Mouse (Mus musculus) kidney, embryonic 14.5 days (tissue): ENCODE results near the gene Il1rn. TPM values are rescaled to one million over a fixed set of nuclear protein-coding genes. Genes with fewer than 3 reads are reported as not detected.

Experiments
- ATAC-seq: fragments of 200-750 bp; cut with Nextera tagmentation; 2 replicates; pipeline ENCODE4 v1.8.0; 2017; ENCODE audit warnings: moderate number of reproducible peaks, mild to moderate bottlenecking, moderate TSS enrichment, moderate library complexity; ENCODE audit not compliant: low FRiP score, low TSS enrichment
- H3K27ac ChIP-seq: fragments of 300-500 bp; sonication (generic); 2 replicates; pipeline ENCODE4 v1.5.1; 2014; ENCODE audit warnings: low read depth, mild to moderate bottlenecking, low read length, moderate library complexity, mixed read lengths
- H3K27me3 ChIP-seq: fragments of 300-500 bp; sonication (generic); 2 replicates; pipeline ENCODE4 v1.6.1; 2014; ENCODE audit warnings: mild to moderate bottlenecking, low read length; ENCODE audit not compliant: control insufficient read depth, insufficient read depth
- H3K36me3 ChIP-seq: fragments of 300-500 bp; sonication (generic); 2 replicates; pipeline ENCODE4 v1.6.1; 2014; ENCODE audit warnings: low read length, mixed read lengths; ENCODE audit not compliant: control insufficient read depth, insufficient read depth
- H3K4me1 ChIP-seq: fragments of 300-500 bp; sonication (generic); 2 replicates; pipeline ENCODE4 v1.6.1; 2014; ENCODE audit warnings: low read length, mixed read lengths; ENCODE audit not compliant: control insufficient read depth, insufficient read depth
- H3K4me2 ChIP-seq: fragments of 300-500 bp; sonication (generic); replicated peaks from 2 replicates; pipeline ENCODE4 v1.6.1; 2014; ENCODE audit warnings: low read depth, mild to moderate bottlenecking, low read length
- H3K4me3 ChIP-seq: fragments of 300-500 bp; sonication (generic); 2 replicates; pipeline ENCODE4 v1.5.1; 2014; ENCODE audit warnings: mild to moderate bottlenecking, low read length
- H3K9ac ChIP-seq: fragments of 300-500 bp; sonication (generic); 2 replicates; pipeline ENCODE4 v1.6.1; 2014; ENCODE audit warnings: low read depth, mild to moderate bottlenecking, low read length, moderate library complexity
- H3K9me3 ChIP-seq: fragments of 300-500 bp; sonication (generic); 2 replicates; pipeline ENCODE4 v1.6.1; 2016; ENCODE audit warnings: low read length; ENCODE audit not compliant: control insufficient read depth
- WGBS: fragments of 180-500 bp; shearing (Covaris S2); extraction: QIAGEN DNeasy Blood & Tissue Kit; methylation state at CpG from one replicate; pipeline ENCODE4 v1.1.7; 2014; 5-methylcytosine and 5-hydroxymethylcytosine counted together
- polyA plus RNA-seq: library from polyadenylated mRNA; unstranded; fragments of >200 nt; fragmentation: Nextera tagmentation; extraction: Ambion mirVana; gene quantifications from 2 replicates; pipeline ENCODE4 v1.2.1, GENCODE M21; 2014

Gene Il1rn
- polyA plus RNA-seq, 1 experiment from 2014 or later = 1.5 TPM

DNA sequence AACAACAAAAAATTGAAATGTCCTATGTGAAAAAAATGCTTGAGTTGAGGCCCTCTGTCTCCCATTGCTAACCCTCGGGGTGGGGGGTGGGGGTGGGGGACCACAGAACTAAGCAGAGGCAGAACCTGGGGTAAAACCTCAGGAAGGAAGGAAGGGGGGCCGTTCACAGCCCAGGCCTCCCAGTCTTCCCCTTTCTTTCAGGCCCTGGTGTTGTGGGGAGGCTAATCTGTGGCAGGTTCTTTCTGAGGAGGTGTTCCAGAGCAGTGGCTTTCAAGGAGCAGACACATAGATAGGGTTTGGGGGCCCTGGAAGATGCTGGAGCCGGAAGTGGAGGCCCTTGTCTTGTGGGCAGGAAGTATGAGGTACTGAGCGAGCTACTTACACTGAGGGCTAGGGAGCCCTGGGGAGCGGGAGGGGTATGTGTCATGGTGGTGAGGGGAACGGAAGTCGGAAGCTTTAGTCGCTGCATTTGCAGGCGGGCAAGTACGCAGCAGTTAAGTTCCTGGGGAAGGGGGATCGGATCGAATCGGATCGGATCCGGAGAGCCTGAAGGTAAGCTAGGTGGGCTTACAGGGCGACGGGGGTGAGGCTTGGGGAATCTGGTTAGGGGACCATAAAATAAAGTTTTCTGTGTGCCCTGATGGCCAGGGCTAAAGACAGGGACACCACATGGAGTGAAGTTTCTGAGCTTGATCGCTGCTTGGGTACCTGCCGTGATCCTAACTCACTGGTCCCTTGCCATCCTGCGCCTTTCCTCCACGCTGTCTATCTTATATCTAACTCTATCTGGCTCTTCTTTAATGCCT lies 49.7 kb downstream of the Il1rn start:
- no peak for ATAC-seq
- Histone ChIP-seq H3K36me3 (no peaks in the 10 kb centered on the region), H3K9me3 (no peaks in the 10 kb centered on the region), H3K27ac (no peak overlapping the region), H3K4me2 (no peak overlapping the region), H3K4me3 (no peak overlapping the region), H3K4me1 (no peaks in the 10 kb centered on the region), H3K27me3 (no peaks in the 10 kb centered on the region), H3K9ac (no peak overlapping the region)
- WGBS = 88% methylated on average over 21 of the region's 21 CpGs

DNA sequence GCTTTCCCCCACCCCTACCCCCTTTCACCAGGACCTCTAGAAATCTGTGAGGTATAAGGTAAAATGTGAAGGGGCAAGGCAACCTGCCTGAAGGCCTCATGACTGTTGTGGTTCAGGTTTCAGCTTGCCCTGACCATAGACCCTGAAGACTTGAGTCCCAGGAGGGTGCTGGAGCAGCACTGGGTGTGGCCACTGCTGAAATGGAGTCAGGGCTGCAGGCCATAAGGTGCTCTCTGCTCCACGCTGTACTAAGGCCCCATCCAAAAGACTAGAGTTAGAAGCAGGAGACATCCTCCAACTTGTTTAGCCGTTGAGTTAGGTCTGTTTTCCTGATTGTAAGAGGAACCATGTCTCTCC lies 50.3 kb downstream of the Il1rn start:
- no peak for ATAC-seq

GRCm38 (mm10) chr2:24387361-24388283 lies 51.0 kb downstream of the Il1rn start:
- H3K4me3 ChIP-seq = no peak overlapping the region
- H3K9me3 ChIP-seq = no peaks in the 10 kb centered on the region
- WGBS = 76% methylated on average over 4 of the region's 4 CpGs
- ATAC-seq = no peak
- no peaks in the 10 kb centered on the region for H3K36me3 ChIP-seq
- H3K27ac ChIP-seq = no peak overlapping the region
- H3K9ac ChIP-seq = no peak overlapping the region
- no peaks in the 10 kb centered on the region for H3K4me1 ChIP-seq
- H3K4me2 ChIP-seq = no peak overlapping the region
- no peaks in the 10 kb centered on the region for H3K27me3 ChIP-seq

More for the DNA sequence above, 50.3 kb downstream of the Il1rn start:
- Histone ChIP-seq H3K4me1 (no peaks in the 10 kb centered on the region), H3K4me3 (no peak overlapping the region), H3K9me3 (no peaks in the 10 kb centered on the region), H3K4me2 (no peak overlapping the region), H3K36me3 (no peaks in the 10 kb centered on the region), H3K9ac (no peak overlapping the region), H3K27ac (no peak overlapping the region), H3K27me3 (no peaks in the 10 kb centered on the region)
- 89% methylated on average over 2 of the region's 2 CpGs for WGBS

- Histone ChIP-seq H3K27me3 (no peaks in the 10 kb centered on the region), H3K27ac (no peak overlapping the region), H3K9me3 (no peaks in the 10 kb centered on the region), H3K36me3 (no peaks in the 10 kb centered on the region), H3K4me2 (no peak overlapping the region), H3K4me1 (no peaks in the 10 kb centered on the region), H3K4me3 (no peak overlapping the region), H3K9ac (no peak overlapping the region)
- WGBS = 76% methylated on average over 2 of the region's 2 CpGs
- ATAC-seq = no peak
These were observed 56.6 kb downstream of the Il1rn start for GRCm38 (mm10) chr2:24393251-24393650.

- H3K27me3 ChIP-seq = no peaks in the 10 kb centered on the region
- ATAC-seq = no peak
- WGBS = 10% methylated on average over 2 of the region's 2 CpGs
- no peaks in the 10 kb centered on the region for H3K4me1 ChIP-seq
- H3K9ac ChIP-seq = no peak overlapping the region
- H3K9me3 ChIP-seq = no peaks in the 10 kb centered on the region
- no peak overlapping the region for H3K27ac ChIP-seq
- no peaks in the 10 kb centered on the region for H3K36me3 ChIP-seq
- H3K4me3 ChIP-seq = no peak overlapping the region
- H3K4me2 ChIP-seq = no peak overlapping the region
These were observed 60.5 kb downstream of the Il1rn start for GRCm38 (mm10) chr2:24397115-24397514.

DNA sequence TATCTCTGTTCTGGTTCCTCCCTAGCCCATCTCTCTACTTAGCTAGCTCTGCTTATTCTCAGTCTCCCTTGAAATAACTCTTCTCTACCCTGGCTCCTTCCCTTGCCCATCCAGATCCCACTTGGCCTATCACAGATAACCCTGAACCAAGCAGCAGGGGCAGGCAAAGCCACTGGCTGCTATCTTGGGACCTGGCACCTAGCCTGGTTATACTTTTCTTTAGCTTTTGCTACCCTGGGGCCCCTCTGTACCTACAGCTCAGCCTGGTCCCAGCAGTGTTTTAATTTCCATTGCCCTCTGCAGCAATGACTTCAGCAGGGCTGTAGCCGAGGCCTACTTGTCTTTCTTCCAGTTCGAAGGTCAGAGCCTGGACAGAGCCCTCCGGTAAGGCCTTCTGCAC lies 64.1 kb downstream of the Il1rn start:
- no peaks in the 10 kb centered on the region for H3K36me3 ChIP-seq
- no peak overlapping the region for H3K27ac ChIP-seq
- H3K4me2 ChIP-seq = no peak overlapping the region
- no peak for ATAC-seq
- no peak overlapping the region for H3K9ac ChIP-seq
- WGBS = 84% methylated on average over 3 of the region's 3 CpGs
- no peaks in the 10 kb centered on the region for H3K27me3 ChIP-seq
- no peak overlapping the region for H3K4me3 ChIP-seq
- no peaks in the 10 kb centered on the region; the same call in 1 of the 2 replicates for H3K4me1 ChIP-seq
- no peaks in the 10 kb centered on the region for H3K9me3 ChIP-seq

Other genes starting within 250 kb of the Il1rn start
- gene Tbpl2, start 240.3 kb upstream of the Il1rn start, polyA plus RNA-seq = not detected in 2 replicates
- gene Il1f8, start 183.7 kb upstream of the Il1rn start, polyA plus RNA-seq = not detected in 2 replicates
- not detected in 2 replicates for gene Il1f9, start 150.4 kb upstream of the Il1rn start, polyA plus RNA-seq
- gene Il1f6, start 121.4 kb upstream of the Il1rn start, polyA plus RNA-seq = not detected in 2 replicates
- gene Il1f5, start 59.9 kb upstream of the Il1rn start, polyA plus RNA-seq = not detected in 2 replicates
- not detected in 2 replicates for gene Il1f10, start 45.7 kb upstream of the Il1rn start, polyA plus RNA-seq
- 1.1 and 4.6 TPM in 2 replicates for gene Psd4, start 30.7 kb downstream of the Il1rn start, polyA plus RNA-seq
- gene Pax8, start 138.7 kb downstream of the Il1rn start, polyA plus RNA-seq = 89.8 and 140 TPM in 2 replicates